ENCODE assay signal across 8 mouse cellular contexts in the genomic region with DNA sequence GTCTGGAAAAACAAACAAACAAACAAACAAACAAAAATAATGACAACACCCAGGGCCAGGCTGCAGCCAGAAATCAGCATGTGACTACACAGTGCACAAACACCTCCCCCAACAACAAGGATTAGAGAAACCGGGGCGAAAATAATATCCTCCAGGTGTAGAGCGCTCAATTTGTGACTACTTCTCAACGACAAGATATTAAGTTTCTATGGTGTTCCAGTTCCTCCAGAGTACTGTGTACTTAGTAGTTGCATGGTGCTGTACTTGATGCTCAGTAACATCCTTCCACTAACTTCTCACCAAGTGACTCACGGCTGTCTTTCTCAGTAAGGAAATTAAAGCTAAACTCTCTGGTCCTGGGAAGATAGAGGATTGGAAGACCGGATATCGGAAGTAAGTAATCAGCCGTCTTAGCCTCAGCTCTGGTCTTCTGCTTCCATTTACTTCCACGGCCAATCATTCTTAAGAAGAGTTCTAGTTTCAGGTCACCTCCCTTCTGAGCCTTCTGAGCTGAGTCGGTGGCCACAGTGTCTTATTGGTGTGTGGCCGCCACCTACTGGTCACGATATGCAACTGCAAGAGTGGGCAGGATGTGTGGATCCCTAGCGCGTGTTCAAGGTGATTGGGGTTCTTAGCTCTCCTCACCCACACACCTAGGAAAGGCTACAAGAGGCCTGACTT. TPM values are rescaled to one million over a fixed set of nuclear protein-coding genes. Genes with fewer than 3 reads are reported as not detected.
DNase-seq lines count a peak whose midpoint lies in the region; ATAC-seq and TF ChIP-seq lines count a peak whose summit lies in the region.

No protein-coding gene starts in this region.

- peak; percentile 94 for ATAC-seq in activated CD4-positive, CD25-positive, alpha-beta regulatory T cell, adult 4 months

- TF ChIP-seq CTCF in cortical plate, adult 2 months (IDR thresholded peaks at IDR 0.05; ENCODE audit: extremely low read depth, insufficient read depth, low read length), result peak; percentile 99

- no peak overlapping the region for H3K27ac ChIP-seq in cortical plate, adult 2 months (ENCODE audit: insufficient read depth, low read length)

- H3K4me3 ChIP-seq in cortical plate, adult 2 months (ENCODE audit: insufficient read depth, low read length), result no peak overlapping the region
- peak overlapping the region; percentile 81 for H3K4me3 ChIP-seq in megakaryocyte, embryonic 14.5 days (replicated peaks)

- H3K4me1 ChIP-seq in cortical plate, adult 2 months (ENCODE audit: control insufficient read depth, insufficient read depth, low read length), result no peaks in the 10 kb centered on the region
- H3K4me1 ChIP-seq in megakaryocyte, embryonic 14.5 days, result peaks cover 18% of the 10 kb centered on the region

- no peak for TF ChIP-seq POLR2A in cortical plate, adult 2 months (IDR thresholded peaks at IDR 0.05; ENCODE audit: extremely low read depth, insufficient read depth, low read length)

- no peaks in the 10 kb centered on the region for H3K36me3 ChIP-seq in megakaryocyte, embryonic 14.5 days (replicated peaks; ENCODE audit: low read length)

- peaks cover 7% of the 10 kb centered on the region for H3K27me3 ChIP-seq in megakaryocyte, embryonic 14.5 days (replicated peaks)

- peak; percentile 54 to 55 for DNase-seq in gastrocnemius, adult 8-10 months (ENCODE audit: low spot score in 2 of 2)
- peak; percentile 58 for DNase-seq in hindlimb bud, embryonic 11.5 days (ENCODE audit: extremely low spot score, low read depth, low spot score)
- peak; percentile 57 to 59 for DNase-seq in left cerebral cortex, adult 8-10 months (ENCODE audit: low spot score in 2 of 2)
- peak; percentile 86 to 87 for DNase-seq in right cerebral cortex, adult 2 months (ENCODE audit: low spot score in 2 of 2)
- peak; percentile 49 for DNase-seq in urinary bladder, postnatal 10 days (ENCODE audit: low spot score)

- H3K9me3 ChIP-seq in megakaryocyte, embryonic 14.5 days, result no peaks in the 10 kb centered on the region

RNA-seq across cellular contexts. Expression of gene Cldn10, which starts 19.9 kb away (rescaled TPM):
- 1 to 10 TPM; 1.4 to 2.7 TPM for polyA plus RNA-seq in activated CD4-positive, CD25-positive, alpha-beta regulatory T cell, adult 4 months (2017; shearing (Covaris generic))
- polyA plus RNA-seq in cortical plate, adult 2 months (2012; rRNA removed), result 34.9 and 36.4 TPM in 2 replicates
- not detected for total RNA-seq in gastrocnemius, adult 8-10 months (2022)
- 10 to 100 TPM; 21.3 to 33.1 (median 30.4) TPM for total RNA-seq in left cerebral cortex, adult 8-10 months (2022)
- polyA plus RNA-seq in megakaryocyte, embryonic 14.5 days (2012; ENCODE audit: insufficient read depth, low replicate concordance), result not detected in 2 replicates
